Mouse (Mus musculus) left cerebral cortex, postnatal 14 days (tissue): ENCODE measurements around the gene Inca1. TPM values are rescaled to one million over a fixed set of nuclear protein-coding genes. Genes with fewer than 3 reads are reported as not detected.

Experiments
- DNase-seq, 2 experiments: peaks; one replicate each; pipeline ENCODE4 v3.0.0; 2021 to 2022; ENCODE audit warnings: low spot score in 2 of 2, mixed read lengths in 1 of 2
- intact Hi-C: fragments of 180-260 bp; cut with DNase I; formaldehyde crosslinking; loops from one replicate; pipeline ENCODE4 v1.15.1; 2025
- long read RNA-seq, 2 experiments: library from polyadenylated mRNA; stranded (forward); transcript quantifications; one replicate each; pipeline ENCODE4 v2.0.0; 2021
- total RNA-seq, 2 experiments: library from RNA; stranded (reverse); gene quantifications; 2 replicates each; pipeline ENCODE4 v1.2.3; 2021

Gene Inca1
- total RNA-seq, result 1 to 10 TPM; 1.4 to 1.6 TPM
- long read RNA-seq, experiment 1, partial matches to known transcripts, result 0 of 3 reads
- long read RNA-seq, experiment 1, other reads (novel, unspliced or antisense), result 2 of 3 reads
- long read RNA-seq, experiment 2, result 0 reads

DNA sequence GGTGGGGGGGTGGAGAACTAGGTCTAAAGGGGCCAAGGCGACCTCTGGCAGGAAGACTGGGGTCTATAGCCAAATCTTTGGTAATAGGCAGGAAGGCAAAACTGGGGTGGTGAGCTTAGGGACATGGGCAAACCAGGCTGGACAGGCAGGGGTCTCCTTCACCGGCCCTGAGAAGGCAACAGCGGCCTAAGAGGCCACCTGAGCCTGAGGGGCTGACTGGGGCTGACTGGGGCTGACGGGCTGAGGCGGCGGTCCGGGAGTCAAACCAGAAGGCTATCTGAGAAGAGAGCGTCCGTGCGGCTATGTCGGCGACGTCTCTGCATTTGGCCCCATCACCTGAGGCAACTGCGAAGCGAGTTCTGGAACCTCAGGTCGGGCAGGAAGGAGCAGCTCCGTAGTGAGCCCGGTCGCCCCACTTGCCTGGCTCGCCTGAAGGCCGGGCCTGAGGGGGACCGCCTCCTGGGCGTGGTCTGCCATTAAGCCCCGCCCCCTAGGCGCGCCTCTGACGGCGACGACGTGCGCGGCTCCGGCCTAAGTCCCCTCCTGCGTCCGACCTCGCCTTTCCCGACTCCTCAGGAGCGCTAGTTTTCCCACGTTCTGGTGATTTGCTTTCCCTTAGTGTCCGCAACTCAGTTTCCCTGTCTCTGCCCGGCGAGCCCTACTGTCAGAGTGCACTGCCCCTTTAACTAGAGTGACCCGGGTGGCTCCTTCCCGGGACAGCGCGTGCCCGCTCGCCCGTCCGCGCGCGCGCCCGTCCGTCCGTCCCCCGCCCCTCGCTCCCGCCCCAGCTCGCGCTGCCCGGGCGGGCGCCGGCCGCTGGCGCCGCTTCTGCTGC, at the start of gene Inca1, which contains the start of gene Kif1c:
Gene Inca1 (minus strand): TSS at position 434 of the 835 bp plus-strand sequence.
Gene Kif1c (plus strand): TSS at position 827 of the 835 bp plus-strand sequence.
- peak; percentile 94 to 95 for DNase-seq
- intact Hi-C loops, result no loop called here

- DNase-seq, result no peak
- intact Hi-C loops, result no loop called here
These were observed 48.1 kb upstream of the Inca1 start for GRCm38 (mm10) chr11:70747876-70748545.

- intact Hi-C loops, result no loop called here
- no peak for DNase-seq
These were observed 45.7 kb upstream of the Inca1 start for GRCm38 (mm10) chr11:70745636-70746035.

- intact Hi-C loops, result no loop called here
- peak in 1 of 2 experiments; percentile 55 for DNase-seq
These were observed 42.9 kb upstream of the Inca1 start for GRCm38 (mm10) chr11:70742581-70743459.

DNA sequence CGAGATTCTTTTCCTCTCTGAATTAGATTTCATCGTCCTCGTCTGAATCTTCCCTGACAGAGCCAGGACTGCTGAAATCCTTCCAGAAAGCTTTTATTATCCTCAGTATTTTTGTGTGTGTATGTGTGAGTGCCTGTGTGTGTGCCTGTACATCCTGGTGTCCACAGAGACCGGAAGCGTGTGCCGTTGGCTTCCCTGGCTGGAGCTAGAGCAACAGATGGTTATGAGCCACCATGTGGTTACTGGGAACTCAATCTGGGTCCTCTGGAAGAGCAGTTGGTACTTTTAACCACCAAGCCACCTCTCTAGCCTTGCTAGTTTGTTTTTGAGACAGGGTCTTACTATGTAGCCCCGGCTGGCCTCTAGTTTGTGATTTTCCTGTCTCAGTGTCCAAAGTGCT, 42.2 kb upstream of the Inca1 start:
- intact Hi-C loops, result no loop called here
- no peak for DNase-seq

DNA sequence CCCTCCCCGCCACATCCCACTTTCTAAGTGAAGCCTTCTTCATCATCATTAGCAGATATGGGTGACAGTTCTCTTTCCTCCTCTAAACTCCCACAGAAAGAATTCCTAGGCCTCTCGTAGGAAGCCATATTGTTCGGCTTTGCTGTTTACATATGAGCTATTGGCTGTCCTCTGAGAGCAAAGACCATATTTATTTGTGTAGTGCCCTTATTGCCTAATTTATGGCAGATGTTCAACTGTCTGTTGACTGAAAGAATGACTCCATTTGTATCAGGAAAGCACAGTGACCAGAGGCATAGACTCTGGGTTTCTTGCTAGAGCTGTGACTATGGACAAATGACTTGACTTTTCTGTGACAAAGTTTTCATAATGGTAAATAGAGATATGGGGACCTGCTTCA, 41.6 kb upstream of the Inca1 start:
- intact Hi-C loops, result no loop called here
- DNase-seq, result no peak

DNA sequence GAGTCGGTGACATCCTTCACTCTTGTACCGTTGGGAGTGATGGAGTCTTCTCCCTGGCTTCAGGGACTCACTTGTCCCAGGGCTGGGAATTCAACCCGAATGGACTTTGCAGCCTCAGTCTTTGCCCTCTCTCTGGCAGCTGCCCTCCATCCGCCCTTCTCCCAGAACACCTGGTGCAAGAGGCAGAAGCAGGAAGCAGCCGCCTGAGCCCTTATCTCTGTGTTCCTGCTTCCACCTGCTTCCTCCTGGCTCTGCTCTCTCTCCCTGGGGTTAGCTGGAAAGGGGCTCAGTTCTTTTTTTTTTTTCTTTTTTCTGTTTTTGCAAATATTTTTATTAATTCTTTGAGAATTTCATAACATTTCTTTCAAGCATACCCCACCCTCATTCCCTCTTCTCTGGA, 37.8 kb upstream of the Inca1 start:
- DNase-seq, result no peak
- intact Hi-C loops, result no loop called here

GRCm38 (mm10) chr11:70733256-70733655, 33.3 kb upstream of the Inca1 start:
- DNase-seq, result no peak
- intact Hi-C loops, result loop anchor here (5.0 kb wide), 1 partner anchor 46 kb away; the partner anchor contains the start of gene Camta2

GRCm38 (mm10) chr11:70731178-70731577, 31.2 kb upstream of the Inca1 start:
- intact Hi-C loops, result loop anchor here (5.0 kb wide), 1 partner anchor 44 kb away; the partner anchor contains the start of gene Camta2
- peak; percentile 64 to 88 for DNase-seq

GRCm38 (mm10) chr11:70730427-70731038, 30.6 kb upstream of the Inca1 start:
- intact Hi-C loops, result loop anchor here (5.0 kb wide), 1 partner anchor 43 kb away; the partner anchor contains the start of gene Camta2
- no peak for DNase-seq

- DNase-seq, result no peak
- intact Hi-C loops, result no loop called here
These were observed 27.4 kb upstream of the Inca1 start for GRCm38 (mm10) chr11:70727385-70727784.

DNA sequence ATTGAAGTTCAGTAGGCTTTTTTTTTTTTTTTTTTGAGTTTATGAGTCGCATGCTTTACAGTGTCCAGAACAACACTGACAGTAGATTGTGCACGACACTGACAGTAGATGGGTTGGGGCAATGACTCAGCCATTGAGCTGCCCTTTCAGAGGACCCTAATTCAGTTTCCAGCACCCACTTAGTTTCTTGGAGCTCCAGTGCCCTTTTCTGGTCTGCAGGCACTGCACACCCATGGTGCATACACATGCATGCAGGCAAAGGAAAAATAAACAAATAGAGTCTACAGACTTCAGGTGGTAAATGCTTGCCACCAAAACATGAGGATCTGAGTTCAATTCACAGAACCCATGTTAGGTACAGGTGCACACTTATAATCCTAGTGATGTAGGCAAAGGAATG, 26.6 kb upstream of the Inca1 start:
- intact Hi-C loops, result no loop called here
- DNase-seq, result no peak

DNA sequence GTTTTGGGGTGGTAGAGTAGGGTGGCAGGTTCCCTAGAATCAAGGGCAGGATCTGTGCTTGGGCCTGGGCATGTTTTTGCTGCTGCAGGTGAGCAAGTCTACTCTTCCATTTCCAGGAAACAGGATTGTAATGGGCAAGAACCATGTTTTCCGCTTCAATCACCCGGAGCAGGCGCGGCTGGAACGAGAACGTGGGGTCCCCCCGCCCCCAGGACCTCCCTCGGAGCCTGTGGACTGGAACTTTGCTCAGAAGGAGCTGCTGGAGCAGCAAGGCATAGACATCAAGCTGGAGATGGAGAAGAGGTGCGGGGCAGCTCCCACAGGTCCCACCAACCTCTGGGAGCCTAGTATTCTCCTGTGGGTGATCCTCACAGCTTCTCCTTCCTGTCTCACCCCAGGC, 24.8 kb upstream of the Inca1 start:
- DNase-seq, result no peak
- intact Hi-C loops, result no loop called here

- intact Hi-C loops, result no loop called here
- DNase-seq, result no peak
These were observed 21.1 kb upstream of the Inca1 start for GRCm38 (mm10) chr11:70721072-70721471.

DNA sequence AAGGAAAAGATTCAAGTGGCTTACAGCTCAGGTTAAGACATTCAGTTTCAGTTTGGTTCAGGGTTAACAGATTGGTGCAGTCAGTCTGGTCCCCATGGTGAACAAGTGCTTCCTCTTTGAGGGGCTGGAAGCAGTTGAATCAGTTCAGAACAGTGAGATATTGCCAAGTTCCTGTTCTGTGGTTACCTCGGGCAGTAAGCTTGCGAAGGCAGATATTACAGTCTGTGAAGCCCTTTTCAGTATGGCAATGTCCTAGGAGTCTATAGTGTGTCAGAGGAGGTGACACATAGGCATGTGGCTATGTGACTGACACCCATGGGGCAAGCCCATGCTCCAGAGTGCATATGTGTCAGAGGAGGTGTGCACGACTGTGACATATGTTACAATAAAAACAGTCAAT, 20.6 kb upstream of the Inca1 start:
- intact Hi-C loops, result no loop called here
- no peak for DNase-seq

DNA sequence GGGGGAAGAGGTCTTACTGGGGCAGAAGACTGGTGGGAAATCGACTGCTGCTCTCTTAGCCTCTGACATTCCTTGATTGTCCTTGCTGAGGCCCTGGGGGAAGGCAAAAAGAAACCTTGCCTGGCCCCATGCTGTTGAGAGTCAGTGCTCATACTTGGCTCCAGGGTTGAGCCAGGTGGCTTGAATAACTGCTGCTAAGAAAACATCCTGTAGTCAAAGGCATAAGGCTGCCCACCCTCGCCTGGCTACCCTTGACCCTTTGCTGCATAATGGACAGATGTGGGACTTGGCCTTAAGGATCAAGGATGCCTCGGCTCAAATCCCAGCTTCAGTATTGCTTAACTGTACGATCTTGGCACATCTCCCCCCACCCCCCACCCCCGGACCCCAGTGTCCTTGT, 18.5 kb upstream of the Inca1 start:
- intact Hi-C loops, result no loop called here
- DNase-seq, result no peak

DNA sequence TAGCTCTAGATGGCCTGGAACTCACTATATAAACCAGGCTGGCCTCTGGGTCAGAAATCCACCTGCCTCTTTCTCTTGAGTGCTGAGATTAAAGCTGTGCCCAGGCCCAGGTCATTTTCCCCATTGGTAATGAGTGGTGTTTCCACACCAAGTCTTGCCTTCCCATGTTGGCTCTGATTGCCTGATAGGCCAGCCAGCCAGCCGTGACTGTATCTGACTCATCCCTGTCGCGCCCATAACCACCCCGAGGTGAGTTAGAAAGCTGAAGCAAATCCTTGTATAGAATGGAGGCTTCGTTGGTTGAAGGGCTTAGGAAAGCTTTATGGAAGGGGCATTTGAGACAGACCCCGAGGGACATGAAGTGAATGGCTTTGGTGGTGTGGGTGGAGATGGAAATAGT, 15.9 kb upstream of the Inca1 start:
- DNase-seq, result no peak
- intact Hi-C loops, result no loop called here

GRCm38 (mm10) chr11:70713222-70713621, 13.3 kb upstream of the Inca1 start:
- no peak for DNase-seq
- intact Hi-C loops, result no loop called here

GRCm38 (mm10) chr11:70711026-70711425, 11.1 kb upstream of the Inca1 start:
- DNase-seq, result no peak
- intact Hi-C loops, result no loop called here
